Mouse (Mus musculus): ENCODE measurements around the gene Cyp2c50. TPM values are rescaled to one million over a fixed set of nuclear protein-coding genes. Genes with fewer than 3 reads are reported as not detected.
"Not testable (repeated sequence)": the region's sequence is repeated elsewhere in the genome, so short reads cannot be mapped to it uniquely, and the experiment has no call there.

Cyp2c50 gene
- not detected for total RNA-seq (2022)

DNA sequence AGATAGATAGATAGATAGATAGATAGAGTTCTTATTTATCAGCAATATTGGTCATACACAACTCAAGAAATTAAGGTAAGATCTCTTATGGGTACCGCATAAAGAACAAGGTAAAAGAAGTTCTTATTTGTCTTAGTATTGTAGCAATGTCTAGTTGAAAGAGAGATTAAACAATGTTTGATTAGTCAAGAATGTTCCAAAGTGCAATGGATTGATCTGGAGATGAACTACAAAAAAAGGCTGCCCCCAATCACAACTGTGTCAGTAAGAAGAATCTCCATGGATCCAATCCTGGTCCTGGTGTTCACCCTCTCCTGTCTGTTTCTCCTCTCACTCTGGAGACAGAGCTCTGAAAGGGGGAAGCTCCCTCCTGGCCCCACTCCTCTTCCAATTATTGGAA is at the start of gene Cyp2c50:
Gene Cyp2c50 (plus strand): TSS at position 268 of the 400 bp plus-strand sequence.
- DNase-seq (ENCODE audit: low spot score in 2 of 2): not testable (repeated sequence)

- no peak for DNase-seq (ENCODE audit: low spot score in 2 of 2)
These were observed 15.8 kb upstream of the Cyp2c50 start, which contains the start of gene Cyp2c54 for GRCm38 (mm10) chr19:40073701-40074100. TSS of gene Cyp2c54 (minus strand) at chr19:40073827.

DNA sequence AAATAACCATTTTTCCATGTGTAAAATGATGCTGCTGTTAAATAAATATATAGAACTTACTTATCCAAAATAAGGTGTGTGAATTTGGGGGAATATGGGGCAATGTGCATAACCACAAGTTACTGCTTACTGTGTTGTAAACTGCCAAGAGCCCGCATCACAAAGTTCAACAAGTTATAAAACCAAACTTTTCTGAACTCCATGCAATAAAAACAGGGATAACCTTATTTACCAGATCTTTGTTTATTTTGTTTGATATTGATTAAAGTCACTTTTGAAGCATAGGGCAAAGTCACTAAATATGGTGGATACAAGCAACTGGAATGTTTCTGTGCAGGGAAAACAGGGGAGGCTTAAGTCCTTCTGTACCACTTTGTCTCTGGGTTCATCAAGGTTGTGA is 1.1 kb upstream of the Cyp2c50 start:
- no peak for DNase-seq (ENCODE audit: low spot score in 2 of 2)

DNA sequence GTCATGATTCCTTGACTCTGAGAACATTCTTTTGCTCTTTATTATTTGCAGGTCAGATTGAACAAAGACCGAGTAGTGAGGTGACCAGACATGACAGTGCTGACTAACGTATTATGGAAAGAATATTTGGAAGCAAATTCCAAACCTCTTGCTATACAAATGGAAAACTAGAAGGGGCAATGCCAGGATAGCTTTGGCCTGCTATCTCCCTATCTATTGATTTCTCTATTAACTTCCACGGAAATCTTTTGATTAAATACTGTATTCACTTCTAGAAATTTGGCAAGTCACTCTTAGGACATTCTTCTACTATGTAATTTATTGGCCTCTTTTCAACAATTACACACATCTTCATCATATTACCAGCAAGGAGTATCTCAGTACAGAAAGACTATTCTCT is 1.6 kb downstream of the Cyp2c50 start:
- no peak for DNase-seq (ENCODE audit: low spot score in 2 of 2)

DNA sequence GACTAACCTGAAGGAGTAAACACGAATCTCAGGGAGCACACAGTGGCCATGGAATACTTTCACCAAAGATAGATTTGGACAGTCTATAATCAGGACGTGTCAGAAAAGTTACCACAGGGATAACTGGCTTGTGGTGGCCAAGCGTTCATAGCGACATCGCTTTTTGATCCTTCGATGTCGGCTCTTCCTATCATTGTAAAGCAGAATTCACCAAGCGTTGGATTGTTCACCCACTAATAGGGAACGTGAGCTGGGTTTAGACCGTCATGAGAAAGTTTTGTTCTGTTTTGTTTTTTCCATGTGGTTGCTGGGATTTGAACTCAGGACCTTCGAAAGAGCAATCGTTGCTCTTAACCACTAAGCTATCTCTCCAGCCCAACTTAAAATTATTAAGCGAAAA is 30.1 kb downstream of the Cyp2c50 start:
- not testable (repeated sequence) for DNase-seq (ENCODE audit: low spot score in 2 of 2)

DNA sequence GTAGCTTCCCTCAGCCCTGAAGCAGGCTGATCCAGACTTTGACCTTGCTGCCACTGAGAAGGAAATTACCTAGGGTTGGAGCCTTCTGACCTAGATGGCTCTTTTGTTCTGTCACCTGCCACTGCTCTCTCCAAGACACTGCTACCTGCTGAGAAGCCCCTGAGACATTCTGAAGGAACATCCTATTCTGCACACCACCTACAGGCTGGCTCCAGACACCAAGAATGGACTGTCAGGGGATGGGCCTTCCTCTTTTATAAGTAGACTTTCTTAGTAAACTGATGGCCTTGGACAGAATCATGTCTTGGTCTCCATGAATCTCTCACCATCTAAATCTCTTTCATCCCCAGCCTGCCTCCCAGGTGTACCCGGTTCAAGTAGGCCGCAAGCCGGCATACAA is 35.7 kb downstream of the Cyp2c50 start:
- DNase-seq (ENCODE audit: low spot score in 2 of 2): not testable (repeated sequence)

DNA sequence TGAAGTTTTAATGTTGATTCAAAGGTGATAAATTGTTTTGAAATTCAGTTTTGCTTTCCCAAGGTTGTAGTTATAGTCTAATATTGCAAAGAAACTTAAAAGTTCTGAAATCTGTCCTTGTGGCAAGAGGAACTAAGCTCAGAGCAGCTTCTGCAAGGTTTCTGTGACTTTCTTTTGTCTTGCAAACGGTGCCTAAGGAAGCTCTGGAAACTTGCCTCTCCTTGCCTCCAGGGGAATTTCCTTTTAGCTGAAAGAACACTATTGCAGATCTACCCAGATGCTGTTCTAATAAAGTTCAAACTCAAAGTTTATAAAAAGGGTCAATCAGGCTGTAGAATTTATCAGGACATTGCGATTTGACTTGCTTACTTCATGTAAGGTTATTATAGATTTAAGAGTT is 37.5 kb downstream of the Cyp2c50 start:
- DNase-seq (ENCODE audit: low spot score in 2 of 2): not testable (repeated sequence)

Other genes starting within 250 kb of the Cyp2c50 start
- not detected for gene Cyp2c69, start 202.9 kb upstream of the Cyp2c50 start, total RNA-seq (2022)
- under 1 TPM in 1 of 4 experiments, not detected in 3; 0.24 TPM for gene Cyp2c37, start 97.3 kb upstream of the Cyp2c50 start, total RNA-seq (2022)
- not detected for gene Cyp2c54, start 15.9 kb upstream of the Cyp2c50 start, total RNA-seq (2022)
- 1 to 10 TPM; 1.6 to 2.8 (median 2.1) TPM for gene Cyp2c70, start 97.6 kb downstream of the Cyp2c50 start, total RNA-seq (2022)
- 10 to 100 TPM; 10.5 to 13.6 (median 13.4) TPM for gene Pdlim1, start 182.2 kb downstream of the Cyp2c50 start, total RNA-seq (2022)